Mouse (Mus musculus) adrenal gland, postnatal 4 days (tissue): Measurements from ENCODE around the gene Atl3. TPM values are rescaled to one million over a fixed set of nuclear protein-coding genes. Genes with fewer than 3 reads are reported as not detected.

Source experiments
- DNase-seq, 2 experiments: peaks; one replicate each; pipeline ENCODE4 v3.0.0; 2021 to 2022; ENCODE audit warnings: low spot score in 2 of 2, mixed read lengths in 2 of 2
- long read RNA-seq, 2 experiments: library from polyadenylated mRNA; stranded (forward); transcript quantifications; one replicate each; pipeline ENCODE4 v2.0.0; 2021
- total RNA-seq, 2 experiments: library from RNA; stranded (reverse); gene quantifications; 2 replicates each; pipeline ENCODE4 v1.2.3; 2021

Gene Atl3
- total RNA-seq = 100 to 1,000 TPM; 112 to 117 TPM
- long read RNA-seq, experiment 1, full-length matches to known transcripts = 1 of 5 reads
- long read RNA-seq, experiment 1, partial matches to known transcripts = 0 of 5 reads
- long read RNA-seq, experiment 1, other reads (novel, unspliced or antisense) = 4 of 5 reads
- long read RNA-seq, experiment 2, full-length matches to known transcripts = 15 of 21 reads
- long read RNA-seq, experiment 2, partial matches to known transcripts = 1 of 21 reads
- long read RNA-seq, experiment 2, other reads (novel, unspliced or antisense) = 5 of 21 reads

GRCm38 (mm10) chr19:7493352-7494186 lies at the start of gene Atl3:
Gene Atl3 (plus strand): TSS chr19:7494040.
- no peak for DNase-seq

- no peak for DNase-seq
Observed at GRCm38 (mm10) chr19:7445105-7445504, 48.7 kb upstream of the Atl3 start.

GRCm38 (mm10) chr19:7445596-7445995 lies 48.2 kb upstream of the Atl3 start:
- no peak for DNase-seq

GRCm38 (mm10) chr19:7456803-7457202 lies 37.0 kb upstream of the Atl3 start:
- DNase-seq = no peak

GRCm38 (mm10) chr19:7458901-7459300 lies 34.9 kb upstream of the Atl3 start:
- DNase-seq = no peak

- DNase-seq = no peak
Observed at GRCm38 (mm10) chr19:7459370-7459769, 34.5 kb upstream of the Atl3 start.

GRCm38 (mm10) chr19:7467915-7468314 lies 25.9 kb upstream of the Atl3 start:
- no peak for DNase-seq

- DNase-seq = no peak
Observed at GRCm38 (mm10) chr19:7470643-7471042, 23.2 kb upstream of the Atl3 start.

GRCm38 (mm10) chr19:7479751-7480248 lies 14.0 kb upstream of the Atl3 start:
- no peak for DNase-seq

- peak in 1 of 2 experiments; percentile 13 for DNase-seq
Observed at GRCm38 (mm10) chr19:7481541-7482265, 12.1 kb upstream of the Atl3 start.

GRCm38 (mm10) chr19:7482266-7482598 lies 11.6 kb upstream of the Atl3 start:
- DNase-seq = no peak

GRCm38 (mm10) chr19:7482599-7483511 lies 11.0 kb upstream of the Atl3 start, which contains the start of gene Rtn3:
Gene Rtn3 (minus strand): TSS chr19:7483281.
- DNase-seq = peak; percentile 92 to 94

GRCm38 (mm10) chr19:7483512-7483882 lies 10.3 kb upstream of the Atl3 start:
- DNase-seq = no peak

GRCm38 (mm10) chr19:7484076-7484475 lies 9.8 kb upstream of the Atl3 start:
- DNase-seq = no peak

- no peak for DNase-seq
Observed at GRCm38 (mm10) chr19:7487680-7488079, 6.2 kb upstream of the Atl3 start.

GRCm38 (mm10) chr19:7491960-7492359 lies 1.9 kb upstream of the Atl3 start:
- no peak for DNase-seq

GRCm38 (mm10) chr19:7492682-7493081 lies 1.2 kb upstream of the Atl3 start:
- no peak for DNase-seq

- DNase-seq = peak; percentile 83 to 88
Observed at GRCm38 (mm10) chr19:7494187-7495015, 561 bp downstream of the Atl3 start.

- DNase-seq = no peak
Observed at GRCm38 (mm10) chr19:7495221-7496038, 1.6 kb downstream of the Atl3 start.
